Mouse (Mus musculus) bone marrow macrophage, adult 2 months (primary cell): ENCODE measurements around the gene Rad51.

Experiments
- CTCF ChIP-seq: IDR thresholded peaks from 2 replicates; pipeline ENCODE4 v1.5.1; 2012; ENCODE audit warnings: low read depth, mild to moderate bottlenecking, low read length, moderate library complexity
- POLR2A ChIP-seq: IDR thresholded peaks from 2 replicates; pipeline ENCODE4 v1.6.1; 2012; ENCODE audit warnings: mild to moderate bottlenecking, low read depth, low read length, borderline replicate concordance

GRCm38 (mm10) chr2:119167866-119168256 lies 55.3 kb downstream of the Rad51 start:
- TF ChIP-seq CTCF (no peak), POLR2A (no peak)
